Mouse (Mus musculus) c-Kit-positive CD71-negative TER-119-negative erythroid progenitor cells, embryonic 14.5 days (primary cell): ENCODE results near the gene Tbcel.
A peak's percentile ranks its signal among the peaks of the same experiment; 100 is the strongest.

Experiments used
- DNase-seq: peaks from one replicate; pipeline ENCODE4 v3.0.0-alpha.2; 2013; ENCODE audit warnings: low read depth

The Tbcel gene

DNA sequence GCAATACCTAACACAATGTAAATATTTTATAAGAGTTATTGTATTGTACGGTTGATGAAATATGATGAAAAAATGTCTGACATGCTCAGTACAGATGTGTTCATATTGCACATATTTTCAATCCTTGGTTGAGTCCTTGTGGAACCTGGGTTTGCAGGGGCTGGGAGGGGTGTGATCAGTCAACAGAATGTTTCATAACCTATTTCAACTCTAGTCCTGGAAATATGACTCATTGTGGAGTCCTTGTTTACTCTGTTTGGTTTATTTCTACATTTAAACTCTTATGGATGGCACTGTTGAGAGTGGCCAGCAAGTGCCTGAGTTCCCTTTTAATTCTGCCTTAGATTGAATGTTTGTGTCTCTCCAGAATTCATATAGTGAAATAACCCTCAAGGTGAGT is 22.9 kb downstream of the Tbcel start:
- no peak for DNase-seq

DNA sequence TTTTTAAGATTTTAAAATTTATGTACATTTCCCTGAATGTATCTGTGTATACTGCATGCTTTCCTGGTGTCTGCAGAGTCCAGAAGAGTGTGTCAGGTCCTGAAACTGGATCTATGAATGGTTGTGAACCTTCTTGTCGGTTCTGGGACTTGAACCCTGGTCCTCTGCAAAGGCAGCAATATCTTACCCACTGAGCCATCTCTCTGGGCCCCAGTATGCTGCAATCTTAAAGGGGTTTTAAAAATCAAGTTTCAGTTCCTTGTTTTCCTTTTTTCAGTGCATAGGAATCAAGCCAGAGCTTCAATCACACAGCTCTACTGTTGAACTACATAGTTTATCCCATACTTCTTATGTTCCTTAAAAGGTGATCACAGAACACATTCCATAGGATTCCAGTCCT is 24.7 kb downstream of the Tbcel start:
- DNase-seq: no peak

DNA sequence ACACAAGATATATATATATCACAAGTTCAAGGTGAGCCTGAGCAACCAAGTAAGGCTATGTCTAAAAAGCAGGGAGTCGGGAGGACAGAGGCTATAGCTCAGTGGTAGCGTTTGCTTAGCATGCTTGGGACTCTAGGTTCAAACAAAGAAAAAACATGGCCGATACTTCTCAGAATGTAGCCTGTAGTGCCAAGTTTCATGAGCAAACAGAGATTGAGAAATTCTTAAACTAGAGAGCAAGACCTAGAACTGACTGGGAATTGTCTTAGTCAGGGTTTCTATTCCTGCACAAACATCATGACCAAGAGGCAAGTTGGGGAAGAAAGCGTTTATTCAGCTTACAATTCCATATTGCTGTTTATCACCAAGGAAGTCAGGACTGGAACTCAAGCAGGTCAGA is 31.4 kb downstream of the Tbcel start:
- no peak for DNase-seq

DNA sequence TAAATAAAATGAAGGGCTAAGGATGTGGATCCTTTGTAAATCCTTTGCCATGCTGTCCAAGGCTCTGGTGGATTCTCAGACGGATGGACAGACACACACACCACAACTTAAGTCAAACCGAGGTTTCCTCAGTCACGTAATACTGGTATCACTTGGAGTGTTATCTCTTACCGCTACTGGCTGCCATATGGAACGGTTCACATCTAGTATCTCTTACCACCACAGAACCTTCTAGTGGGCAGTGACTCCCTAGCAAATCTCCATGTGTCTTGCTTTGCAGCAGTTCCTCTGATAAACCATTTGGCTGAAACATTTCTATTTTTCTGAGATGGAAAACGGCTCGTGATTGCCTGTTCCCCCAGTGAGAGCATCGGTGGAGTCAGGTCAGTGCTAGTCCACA is 33.4 kb downstream of the Tbcel start:
- DNase-seq: no peak

DNA sequence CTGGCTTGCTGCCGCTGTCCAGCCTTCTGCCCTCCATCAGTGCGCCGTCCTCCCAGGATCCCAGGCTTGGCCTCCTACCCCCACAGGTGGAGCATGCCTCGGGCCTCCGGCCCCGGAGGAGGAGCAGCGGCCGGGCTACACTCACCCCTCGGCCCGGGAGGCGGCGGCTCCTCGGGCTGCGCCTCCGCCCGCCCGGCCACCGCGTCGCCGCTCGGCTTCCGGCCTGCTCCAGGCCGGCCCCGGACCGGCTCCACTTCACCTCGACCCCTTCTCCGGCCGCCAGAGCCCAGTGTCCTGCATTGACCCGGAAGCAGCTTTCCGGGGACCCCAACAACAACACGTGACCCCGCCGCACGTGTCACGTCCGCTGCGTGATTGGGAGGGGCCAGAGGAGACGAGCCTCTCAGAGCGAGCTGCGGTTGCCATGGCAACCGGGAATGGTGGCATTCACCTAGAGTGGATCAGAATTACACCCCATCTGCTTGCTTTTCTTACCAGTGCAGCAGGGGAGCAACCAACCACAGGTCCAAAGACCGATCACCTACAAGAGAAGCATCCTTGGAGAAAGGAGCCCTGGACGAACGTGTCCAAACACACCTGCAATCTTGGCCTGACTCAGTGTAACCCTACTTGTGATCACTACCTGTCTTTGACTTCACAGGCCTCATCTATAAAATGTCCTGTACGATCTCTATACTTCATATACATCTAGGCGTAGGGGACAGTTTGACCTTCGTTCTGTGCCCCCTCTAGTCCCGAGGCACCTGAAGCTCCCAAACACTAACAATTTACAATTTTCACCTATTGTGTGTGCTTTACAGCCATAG is 35.5 kb downstream of the Tbcel start:
- peak; percentile 63 for DNase-seq

DNA sequence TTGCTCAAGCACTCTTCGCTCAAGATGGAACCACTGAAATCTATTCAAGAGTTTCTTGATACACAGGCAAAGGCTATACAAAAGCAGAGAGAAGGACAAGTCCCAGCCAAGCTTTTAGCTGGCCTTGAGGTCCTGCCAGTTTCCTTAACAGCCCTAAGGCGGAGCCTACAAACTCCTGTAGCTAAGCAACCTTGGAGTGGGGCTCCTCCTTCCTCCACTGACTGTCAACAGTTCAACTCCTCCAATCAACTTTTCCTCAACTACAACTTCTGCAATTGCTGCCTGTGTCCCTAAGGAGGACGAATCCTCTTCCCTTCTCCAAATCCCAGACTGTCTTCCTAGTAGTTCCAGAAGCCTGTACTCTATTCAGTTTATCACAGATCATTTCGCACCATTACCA is 36.4 kb downstream of the Tbcel start:
- no peak for DNase-seq

DNA sequence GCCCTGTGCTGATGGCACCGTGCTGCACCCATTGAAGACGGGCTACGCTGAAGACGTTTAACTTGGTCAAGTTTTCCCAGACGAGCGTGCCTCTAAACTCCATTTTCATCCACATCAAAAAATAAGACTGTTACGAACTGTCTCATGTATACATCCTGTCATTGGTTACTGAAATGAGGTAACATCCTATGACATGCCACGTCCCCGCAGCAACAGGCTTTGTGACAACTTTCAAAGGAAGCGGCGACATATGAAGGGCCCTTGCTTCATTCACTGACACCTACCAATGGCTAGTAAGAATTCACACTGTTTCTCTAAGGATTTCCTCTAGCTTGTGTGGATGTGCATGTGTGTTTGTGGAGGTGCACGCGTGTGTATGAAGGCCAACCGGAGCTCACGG is 38.3 kb downstream of the Tbcel start:
- no peak for DNase-seq

DNA sequence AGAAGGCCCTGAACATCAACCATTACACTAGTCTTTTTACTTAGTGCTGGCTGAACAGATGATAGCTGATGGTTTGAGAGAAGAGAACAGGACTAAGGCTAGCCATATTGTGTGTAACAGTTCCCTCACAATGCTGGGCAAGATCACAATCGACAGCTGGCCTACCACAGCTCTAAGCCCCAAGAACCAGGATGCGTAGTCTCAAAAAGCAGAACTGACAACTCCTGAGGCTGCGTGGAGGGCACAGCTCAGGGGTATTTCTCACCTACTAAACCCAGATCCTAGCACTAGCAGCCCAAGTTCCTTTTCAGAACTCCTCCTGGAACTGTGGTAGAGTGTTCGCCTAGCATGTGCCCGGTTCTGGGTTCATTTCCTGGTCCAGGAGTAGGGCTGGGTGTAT is 39.2 kb downstream of the Tbcel start:
- no peak for DNase-seq

DNA sequence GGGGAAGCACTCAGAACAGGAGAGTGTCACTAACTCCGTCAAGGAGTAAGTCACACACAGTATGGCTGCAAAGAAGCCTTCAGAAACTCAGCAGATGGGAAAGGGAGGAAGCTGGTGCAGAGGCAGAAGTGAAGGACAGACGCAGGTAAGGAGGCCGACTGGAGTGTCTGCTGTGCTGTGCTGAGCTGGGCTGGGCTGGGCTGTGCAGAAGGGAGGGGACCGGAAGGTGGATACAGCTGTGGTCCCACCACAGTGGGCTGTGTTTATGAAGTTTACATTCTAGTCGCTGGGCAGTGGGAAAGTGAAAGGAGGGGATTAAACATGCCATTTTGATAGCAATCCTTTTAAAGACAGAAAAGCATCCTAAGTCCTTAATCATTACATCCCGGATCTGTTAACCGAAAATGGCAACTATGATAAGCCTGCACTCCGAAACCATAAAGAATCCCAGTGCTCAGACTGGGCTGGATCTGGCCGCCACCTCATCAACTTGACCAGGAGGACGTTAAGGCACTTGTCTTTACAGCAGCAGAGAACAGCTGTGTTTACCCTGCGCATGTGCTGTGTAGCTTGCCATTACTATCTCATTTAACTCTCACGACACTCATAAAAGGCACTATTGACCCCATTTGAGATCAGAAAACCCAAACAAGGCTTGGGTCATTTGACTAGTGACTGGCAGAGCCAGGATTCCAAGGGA is 40.3 kb downstream of the Tbcel start:
- no peak for DNase-seq

DNA sequence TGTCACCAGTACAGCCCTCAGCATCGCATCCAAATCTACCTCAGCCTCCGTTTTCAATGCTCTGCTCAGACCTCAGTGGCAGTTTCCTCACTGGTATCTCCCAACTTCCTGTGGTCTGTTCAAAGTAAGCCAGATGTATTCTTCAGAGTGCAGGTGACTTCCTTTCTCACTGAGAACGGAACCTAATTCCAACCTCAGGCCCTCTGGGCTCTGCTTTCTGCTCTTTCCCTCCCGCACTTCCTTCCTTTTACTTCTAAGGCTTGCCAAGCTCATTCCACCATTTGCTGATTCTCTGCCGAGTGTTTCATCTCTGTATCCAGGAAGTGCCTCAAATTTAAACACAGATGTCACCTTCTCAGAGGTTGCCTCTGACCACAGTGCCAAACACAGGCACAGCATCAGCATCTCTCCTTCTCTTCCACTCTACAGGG is 41.9 kb downstream of the Tbcel start:
- no peak for DNase-seq

DNA sequence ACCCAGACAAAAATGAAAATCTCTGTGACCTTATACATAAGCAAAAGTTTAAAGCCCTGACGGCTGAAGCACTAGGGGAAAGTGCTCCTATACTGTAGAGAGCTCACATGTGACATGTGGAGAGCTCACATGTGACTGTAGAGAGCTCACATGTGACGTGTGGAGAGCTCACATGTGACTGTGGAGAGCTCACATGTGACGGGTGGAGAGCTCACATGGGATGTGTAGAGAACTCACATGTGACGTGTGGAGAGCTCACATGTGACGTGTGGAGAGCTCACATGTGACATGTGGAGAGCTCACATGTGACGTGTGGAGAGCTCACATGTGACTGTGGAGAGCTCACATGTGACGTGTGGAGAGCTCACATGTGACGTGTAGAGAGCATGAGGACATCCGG is 43.4 kb downstream of the Tbcel start:
- no peak for DNase-seq

DNA sequence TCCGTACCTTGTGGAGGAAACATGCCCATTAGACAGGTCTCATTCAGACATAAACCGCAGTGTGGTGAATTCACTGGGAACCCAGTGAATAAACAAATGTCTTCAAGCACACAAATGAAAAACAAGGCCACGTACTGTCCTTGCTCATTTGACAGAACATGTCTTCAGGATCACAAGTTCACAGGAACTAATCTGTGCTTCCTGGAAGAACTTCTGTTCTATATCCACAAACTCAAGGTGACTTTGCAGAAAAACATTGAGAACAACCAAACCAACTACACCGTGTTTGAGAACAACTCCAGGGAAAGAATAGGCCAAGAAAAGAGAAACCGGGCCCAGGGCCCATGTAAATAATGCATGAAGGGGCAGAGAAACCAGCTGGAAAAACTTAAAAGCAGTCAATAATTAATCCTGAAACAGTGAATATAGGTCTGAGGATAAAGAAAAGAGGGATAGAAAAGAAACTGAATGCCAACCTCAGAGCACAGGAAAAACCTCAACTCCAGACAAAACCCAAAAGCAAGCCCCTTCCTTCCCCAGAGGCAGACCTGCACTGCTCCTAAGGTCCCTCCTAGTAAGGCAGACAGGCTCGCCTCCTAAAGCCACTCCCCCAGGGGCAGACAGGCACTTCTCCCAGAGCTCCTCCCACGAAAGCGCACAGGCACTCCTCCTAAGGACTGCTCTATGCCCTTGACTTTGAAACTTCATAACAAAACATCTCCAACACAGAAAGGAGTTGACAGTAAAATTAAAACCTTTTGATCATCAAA is 44.2 kb downstream of the Tbcel start:
- no peak for DNase-seq

DNA sequence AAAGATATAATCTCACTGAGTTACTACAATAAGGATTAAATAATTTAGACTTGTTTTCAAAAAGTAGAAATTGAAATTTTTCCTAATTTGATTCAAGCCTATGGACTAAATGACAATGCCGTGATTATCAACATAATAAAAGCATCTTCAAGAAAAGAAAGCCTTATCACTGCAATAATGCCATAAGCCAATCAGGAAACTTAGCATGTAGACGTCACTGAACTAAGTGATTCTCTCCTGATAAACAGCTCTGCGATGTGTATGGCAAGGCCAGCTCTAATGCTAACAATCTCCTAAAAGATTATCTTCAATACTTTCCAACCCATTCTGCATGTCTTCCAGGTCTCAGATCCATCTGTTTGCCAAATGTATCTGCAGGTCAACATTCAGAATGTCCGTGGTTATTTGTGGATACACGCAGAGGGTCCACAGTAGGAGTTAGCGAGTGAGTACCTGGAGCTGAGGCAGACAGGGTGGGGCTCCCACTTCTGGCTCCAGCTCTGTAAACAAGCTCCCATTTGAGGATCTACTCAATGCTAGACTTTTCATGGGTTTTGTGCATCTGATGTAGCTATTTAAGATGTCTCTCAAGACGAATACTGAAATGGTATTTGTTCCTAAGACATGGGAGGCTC is 44.9 kb downstream of the Tbcel start:
- DNase-seq: no peak

DNA sequence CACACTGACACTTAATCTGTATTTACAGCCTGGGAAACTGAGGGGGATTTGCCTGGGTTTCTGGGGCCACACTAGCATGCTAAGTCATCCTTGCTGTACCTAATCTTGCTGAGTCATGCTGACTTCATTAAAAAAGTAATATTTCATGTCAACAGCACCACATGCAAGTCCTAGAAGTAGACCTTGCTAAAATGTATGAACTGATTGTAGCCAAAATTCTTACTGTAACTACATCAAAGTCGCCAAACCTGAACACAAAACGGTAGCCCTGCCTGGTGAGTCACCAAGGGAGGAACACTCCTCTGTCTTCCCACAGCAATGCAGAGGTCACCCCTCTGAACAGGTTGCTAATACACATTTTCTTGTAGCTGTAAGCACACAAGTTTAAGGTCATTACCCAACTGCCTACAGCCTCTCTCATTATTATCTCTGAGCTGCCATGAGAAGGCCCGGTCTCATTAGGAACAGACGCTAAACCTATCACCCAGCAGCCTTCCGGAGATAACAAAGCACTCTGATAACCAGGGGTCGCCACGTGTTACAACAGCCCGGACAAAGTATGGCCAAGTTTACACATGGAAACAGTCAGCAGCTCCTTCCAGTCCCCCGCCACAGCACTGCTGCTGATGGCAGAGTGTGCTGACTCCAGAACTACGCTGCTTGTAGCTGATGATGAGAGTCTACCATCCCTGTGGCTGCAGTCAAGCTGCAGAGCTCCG is 46.1 kb downstream of the Tbcel start:
- DNase-seq: no peak

DNA sequence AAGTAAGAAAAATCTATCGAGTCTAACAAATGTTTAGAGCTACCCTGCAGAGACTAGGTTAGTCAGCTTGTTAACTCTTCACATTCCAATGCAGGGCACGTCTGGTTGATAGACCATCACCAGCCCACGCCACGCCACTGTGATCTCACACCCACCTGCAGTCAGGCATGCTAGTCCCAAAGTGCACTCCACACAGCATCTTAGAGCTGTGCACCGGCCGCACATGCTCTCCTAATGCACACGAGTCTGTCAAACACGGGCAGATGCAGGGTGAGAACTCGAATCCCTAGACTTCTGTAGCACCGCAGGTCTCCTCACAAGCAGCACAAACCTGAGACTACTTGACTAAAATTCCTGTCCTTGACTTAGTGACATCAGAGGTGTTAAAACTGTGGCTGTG is 47.3 kb downstream of the Tbcel start:
- no peak for DNase-seq

DNA sequence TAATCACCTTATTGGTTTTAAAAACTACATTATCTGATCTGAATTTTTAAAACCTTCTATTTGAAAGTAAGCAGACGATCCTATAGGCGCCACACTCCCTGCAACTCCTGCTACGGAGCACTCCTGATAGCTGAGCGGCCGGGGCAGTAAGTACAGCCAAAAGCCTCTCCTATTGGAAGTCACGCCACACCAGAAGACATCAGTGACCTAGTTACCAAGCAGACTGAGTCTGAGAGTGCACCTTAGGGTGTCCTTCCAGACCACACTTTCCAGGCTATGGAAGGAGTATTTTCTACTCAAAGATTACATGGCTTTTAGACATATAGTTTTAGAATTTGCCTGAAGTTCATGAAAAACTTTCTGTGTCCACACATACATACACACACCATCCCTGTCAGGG is 47.9 kb downstream of the Tbcel start:
- no peak for DNase-seq

DNA sequence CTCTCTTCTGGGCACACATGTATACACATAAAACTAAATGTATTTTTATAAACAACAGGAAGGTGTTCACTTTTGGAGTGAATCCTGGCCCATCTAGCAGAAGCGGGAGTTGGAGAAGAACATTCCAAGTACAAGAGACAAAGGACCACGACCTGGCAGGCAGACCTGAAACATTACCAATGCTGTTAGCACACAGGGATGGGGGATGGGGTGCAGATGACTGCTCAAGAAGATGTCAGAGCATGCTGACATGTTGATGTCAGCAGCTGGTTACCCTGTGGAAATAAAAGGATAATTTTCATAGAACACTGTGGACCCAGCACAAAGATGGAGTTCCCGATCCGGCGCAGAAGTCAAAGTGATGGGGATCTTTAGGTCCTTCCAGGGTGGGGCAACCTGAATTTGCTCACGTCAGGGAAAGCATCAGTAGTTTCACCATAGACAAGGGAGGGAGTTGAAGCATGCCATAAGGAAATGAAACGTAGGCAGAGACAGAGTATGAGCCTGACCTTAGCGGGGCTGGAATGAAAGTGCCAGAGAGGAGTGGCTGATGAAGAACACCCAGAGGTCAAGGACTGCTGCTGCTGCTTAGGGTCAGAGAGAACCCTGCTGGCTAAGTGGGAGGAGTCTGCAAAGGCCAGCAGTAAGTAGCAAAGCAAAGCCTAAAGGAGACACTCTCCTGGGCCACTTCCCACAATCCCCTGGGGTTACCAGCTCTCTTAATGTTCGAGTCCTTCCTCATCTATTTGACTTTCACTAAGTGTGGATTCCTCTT is 48.7 kb downstream of the Tbcel start:
- no peak for DNase-seq

DNA sequence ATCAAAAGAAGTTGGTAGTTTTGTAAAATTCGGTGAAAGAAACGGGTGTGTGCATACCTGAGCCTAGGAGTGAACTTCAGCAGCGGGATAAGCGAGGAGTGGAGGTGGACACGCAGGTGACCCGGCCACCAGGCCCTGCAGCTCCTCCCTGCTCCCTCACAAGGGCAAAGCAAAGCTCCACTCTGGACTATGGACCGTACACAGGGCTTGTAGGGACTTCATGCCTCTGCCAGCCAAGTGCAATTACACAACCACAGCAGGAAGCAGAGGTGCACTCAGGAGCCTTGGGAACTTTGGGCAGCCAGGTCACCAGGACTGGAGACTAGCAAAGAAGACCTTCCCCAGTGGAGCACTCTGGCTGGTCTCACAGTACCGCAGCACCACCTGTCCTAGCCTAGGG is 50.1 kb downstream of the Tbcel start:
- DNase-seq: no peak

DNA sequence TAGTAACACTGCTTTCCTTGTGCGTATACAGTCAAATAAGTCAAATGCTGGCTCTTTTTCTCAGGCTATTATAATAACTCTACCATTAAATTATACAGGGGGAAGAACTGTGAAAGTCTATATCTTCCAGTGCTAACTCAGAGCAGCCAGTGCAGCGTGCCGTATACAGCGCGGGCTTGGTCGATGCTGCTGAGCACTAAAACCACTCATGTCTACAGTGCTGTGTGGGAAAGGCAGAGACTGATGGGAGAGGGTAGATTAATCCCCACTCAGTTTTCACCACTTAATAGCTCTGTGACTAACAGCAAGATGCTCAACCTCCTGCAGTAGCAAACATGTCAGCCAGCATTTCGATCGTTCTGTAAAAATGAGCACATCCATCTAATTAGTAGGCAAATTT is 53.2 kb downstream of the Tbcel start:
- DNase-seq: no peak

DNA sequence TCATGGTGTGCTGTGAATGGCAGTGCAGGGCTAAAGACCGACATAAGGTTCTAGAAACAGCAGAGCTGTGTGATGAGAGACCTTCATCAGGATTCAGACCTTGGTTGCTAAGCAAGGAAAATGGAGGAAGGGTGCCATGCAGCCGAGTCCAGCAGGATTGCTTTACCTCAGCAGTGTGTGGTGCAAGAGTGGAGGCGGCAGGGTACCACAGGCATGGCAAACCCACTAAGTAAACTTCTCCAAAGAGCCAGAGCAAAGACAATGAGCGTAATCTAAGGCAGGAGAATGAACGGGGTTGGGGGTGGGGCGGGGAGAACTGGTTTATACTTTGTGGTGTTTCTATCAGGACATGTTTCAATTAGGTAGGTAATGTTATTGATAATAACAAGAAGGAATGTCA is 58.6 kb downstream of the Tbcel start:
- DNase-seq: no peak

DNA sequence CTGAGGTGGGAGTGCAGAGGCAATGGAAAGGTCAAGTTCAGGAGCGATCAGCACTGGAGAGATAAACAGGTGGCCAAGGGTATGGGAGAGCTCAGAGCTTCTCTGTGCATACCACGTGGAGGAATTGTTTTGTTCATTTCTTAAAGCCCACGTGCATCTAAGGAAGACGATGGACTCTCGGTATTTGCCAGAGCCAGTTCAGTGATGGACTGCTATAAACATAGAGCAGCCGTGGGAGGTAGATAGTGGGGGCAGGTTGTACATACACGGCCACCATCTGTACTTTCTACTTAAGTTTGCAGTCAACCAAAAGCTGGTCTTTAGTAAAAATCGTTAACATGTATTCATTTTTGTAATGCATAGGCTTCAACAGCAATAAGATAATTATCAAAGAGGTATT is 65.5 kb downstream of the Tbcel start:
- DNase-seq: no peak
